12 mouse cellular contexts compared by ENCODE assay signal in the genomic region with DNA sequence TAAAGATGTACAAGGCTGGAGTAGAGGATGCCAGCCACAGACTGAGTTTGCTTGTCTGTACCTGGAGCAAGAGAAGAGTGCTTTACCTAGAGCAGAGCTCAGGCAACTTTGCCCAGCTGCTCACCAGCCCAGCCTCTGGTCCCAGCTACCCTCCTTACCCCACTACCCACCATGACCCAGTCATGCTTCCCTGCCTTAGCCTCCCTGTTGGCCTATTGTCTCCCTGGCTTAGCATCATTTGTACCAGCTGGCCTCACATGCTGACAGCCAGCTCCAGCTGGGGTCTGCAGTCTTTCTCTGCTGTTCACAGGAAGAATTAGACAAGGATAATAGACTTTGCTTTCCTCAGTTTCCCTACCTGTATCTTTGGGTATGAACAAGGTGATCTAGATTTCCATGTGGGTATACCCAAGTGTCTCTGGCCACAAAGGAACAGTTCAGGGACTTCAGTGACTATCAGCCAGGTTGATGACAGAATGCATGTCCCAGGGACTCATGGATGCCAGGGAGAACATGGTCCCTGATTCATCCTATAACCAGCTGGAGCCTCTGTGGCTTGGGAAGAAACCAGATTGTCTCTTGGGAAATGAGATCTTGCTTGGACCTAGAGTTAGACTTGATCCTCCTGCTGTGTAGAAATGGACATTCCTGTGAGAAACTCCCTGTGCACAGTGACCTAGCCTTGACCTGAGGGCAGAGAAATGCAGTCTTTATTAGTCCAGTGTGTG.
DNase-seq lines count a peak whose midpoint lies in the region; ATAC-seq and TF ChIP-seq lines count a peak whose summit lies in the region.
"Had no signal": no experiment of that assay in that cellular context is flagged by ENCODE, and none has a peak within 500 bp of the region (broad histone marks: within the 10 kb centered on the region; RNA-seq: fewer than 3 reads in every experiment).

No protein-coding gene starts in this region.

- no peak overlapping the region for H3K4me2 ChIP-seq in forebrain, embryonic 14.5 days (ENCODE audit: low read length)
- no peak overlapping the region for H3K4me2 ChIP-seq in forebrain, embryonic 16.5 days (ENCODE audit: low read length)
- H3K4me2 ChIP-seq in hindbrain, embryonic 12.5 days (replicated peaks) = no peak overlapping the region
- no peak overlapping the region for H3K4me2 ChIP-seq in midbrain, postnatal 0 days (ENCODE audit: low read depth, low read length, poor library complexity, severe bottlenecking)
- H3K4me2 ChIP-seq in kidney, embryonic 14.5 days (replicated peaks; ENCODE audit: low read depth, low read length) = no peak overlapping the region

- no peak overlapping the region for H3K4me3 ChIP-seq in forebrain, embryonic 14.5 days (ENCODE audit: low read depth, low read length)
- H3K4me3 ChIP-seq in forebrain, embryonic 16.5 days (replicated peaks; ENCODE audit: low read length) = no peak overlapping the region
- H3K4me3 ChIP-seq in embryonic facial prominence, embryonic 10.5 days = no peak overlapping the region
- H3K4me3 ChIP-seq in hindbrain, embryonic 12.5 days = no peak overlapping the region
- no peak overlapping the region for H3K4me3 ChIP-seq in midbrain, postnatal 0 days (ENCODE audit: low read depth, low read length)
- no peak overlapping the region for H3K4me3 ChIP-seq in kidney, embryonic 14.5 days (ENCODE audit: low read length)
- H3K4me3 ChIP-seq: erythroblast, embryonic 14.5 days had no signal

- peak overlapping the region; percentile 50 for H3K27ac ChIP-seq in forebrain, embryonic 14.5 days (ENCODE audit: low read depth, low read length)
- no peak overlapping the region; the same call in 1 of the 2 replicates for H3K27ac ChIP-seq in forebrain, embryonic 16.5 days (ENCODE audit: low read length)
- H3K27ac ChIP-seq in embryonic facial prominence, embryonic 10.5 days (replicated peaks) = peak overlapping the region; percentile 61; the same call in 1 of the 2 replicates
- peak overlapping the region; percentile 40; the same call in 1 of the 2 replicates for H3K27ac ChIP-seq in hindbrain, embryonic 12.5 days
- H3K27ac ChIP-seq in midbrain, postnatal 0 days (ENCODE audit: low read depth, low read length) = peak overlapping the region; percentile 27; the same call in 1 of the 2 replicates
- no peak overlapping the region for H3K27ac ChIP-seq in kidney, embryonic 14.5 days (ENCODE audit: low read depth, low read length)

- no peak for ATAC-seq in forebrain, embryonic 14.5 days
- no peak for ATAC-seq in forebrain, embryonic 16.5 days
- ATAC-seq in hindbrain, embryonic 12.5 days (ENCODE audit: low FRiP score) = no peak
- ATAC-seq in midbrain, postnatal 0 days (ENCODE audit: low FRiP score) = no peak
- no peak for ATAC-seq in kidney, embryonic 14.5 days (ENCODE audit: low FRiP score, low TSS enrichment)

- H3K36me3 ChIP-seq in forebrain, embryonic 14.5 days (ENCODE audit: control insufficient read depth, insufficient read depth, low read length) = no peaks in the 10 kb centered on the region
- no peaks in the 10 kb centered on the region for H3K36me3 ChIP-seq in forebrain, embryonic 16.5 days (ENCODE audit: control insufficient read depth, insufficient read depth)
- H3K36me3 ChIP-seq in embryonic facial prominence, embryonic 10.5 days (replicated peaks) = no peaks in the 10 kb centered on the region
- H3K36me3 ChIP-seq in hindbrain, embryonic 12.5 days = no peaks in the 10 kb centered on the region
- no peaks in the 10 kb centered on the region for H3K36me3 ChIP-seq in midbrain, postnatal 0 days (ENCODE audit: insufficient read depth, low read length)
- H3K36me3 ChIP-seq in kidney, embryonic 14.5 days (ENCODE audit: control insufficient read depth, insufficient read depth, low read length) = no peaks in the 10 kb centered on the region

- peaks cover 5% of the 10 kb centered on the region; the same call in 1 of the 2 replicates for H3K4me1 ChIP-seq in forebrain, embryonic 14.5 days (ENCODE audit: control insufficient read depth, insufficient read depth, low read length)
- peaks cover 3% of the 10 kb centered on the region; the same call in 1 of the 2 replicates for H3K4me1 ChIP-seq in forebrain, embryonic 16.5 days (replicated peaks; ENCODE audit: control insufficient read depth, insufficient read depth, low read length)
- H3K4me1 ChIP-seq in embryonic facial prominence, embryonic 10.5 days = peaks cover 36% of the 10 kb centered on the region
- H3K4me1 ChIP-seq in hindbrain, embryonic 12.5 days = peaks cover 18% of the 10 kb centered on the region
- H3K4me1 ChIP-seq in midbrain, postnatal 0 days (ENCODE audit: insufficient read depth, low read length) = peaks cover 3% of the 10 kb centered on the region; the same call in 1 of the 2 replicates
- no peaks in the 10 kb centered on the region for H3K4me1 ChIP-seq in kidney, embryonic 14.5 days (ENCODE audit: control insufficient read depth, insufficient read depth, low read length)

- H3K9me3 ChIP-seq in forebrain, embryonic 14.5 days (replicated peaks; ENCODE audit: control insufficient read depth, low read length) = no peaks in the 10 kb centered on the region
- no peaks in the 10 kb centered on the region for H3K9me3 ChIP-seq in forebrain, embryonic 16.5 days (ENCODE audit: control insufficient read depth, low read length)
- no peaks in the 10 kb centered on the region for H3K9me3 ChIP-seq in embryonic facial prominence, embryonic 10.5 days
- no peaks in the 10 kb centered on the region for H3K9me3 ChIP-seq in hindbrain, embryonic 12.5 days (replicated peaks)
- H3K9me3 ChIP-seq in midbrain, postnatal 0 days (ENCODE audit: low read length) = no peaks in the 10 kb centered on the region
- no peaks in the 10 kb centered on the region for H3K9me3 ChIP-seq in kidney, embryonic 14.5 days (ENCODE audit: control insufficient read depth, low read length)

- DNase-seq in forebrain, embryonic 14.5 days (ENCODE audit: low spot score) = no peak
- DNase-seq in embryonic facial prominence, embryonic 10.5 days (ENCODE audit: low spot score) = no peak
- no peak for DNase-seq in midbrain, postnatal 0 days (ENCODE audit: low spot score)
- no peak for DNase-seq in frontal cortex, postnatal 10 days (ENCODE audit: low spot score in 2 of 2)
- no peak for DNase-seq in right cerebral cortex, adult 18-20 months
- DNase-seq: adrenal gland, adult 2 months; kidney, postnatal 10 days; thymus, postnatal 14 days had no signal

- H3K9ac ChIP-seq in forebrain, embryonic 14.5 days (ENCODE audit: low read length) = no peak overlapping the region
- H3K9ac ChIP-seq in forebrain, embryonic 16.5 days (replicated peaks; ENCODE audit: low read depth, low read length) = no peak overlapping the region
- no peak overlapping the region for H3K9ac ChIP-seq in hindbrain, embryonic 12.5 days
- no peak overlapping the region for H3K9ac ChIP-seq in midbrain, postnatal 0 days (replicated peaks; ENCODE audit: low read length, poor library complexity, severe bottlenecking)
- no peak overlapping the region for H3K9ac ChIP-seq in kidney, embryonic 14.5 days (ENCODE audit: low read depth, low read length)

- H3K27me3 ChIP-seq in forebrain, embryonic 14.5 days (replicated peaks; ENCODE audit: control insufficient read depth, insufficient read depth, low read length) = no peaks in the 10 kb centered on the region
- no peaks in the 10 kb centered on the region for H3K27me3 ChIP-seq in forebrain, embryonic 16.5 days (replicated peaks; ENCODE audit: control insufficient read depth, insufficient read depth, low read length)
- no peaks in the 10 kb centered on the region for H3K27me3 ChIP-seq in embryonic facial prominence, embryonic 10.5 days (replicated peaks; ENCODE audit: low read depth, poor library complexity, severe bottlenecking)
- H3K27me3 ChIP-seq in hindbrain, embryonic 12.5 days = no peaks in the 10 kb centered on the region
- no peaks in the 10 kb centered on the region for H3K27me3 ChIP-seq in midbrain, postnatal 0 days (ENCODE audit: insufficient read depth, low read length)
- no peaks in the 10 kb centered on the region for H3K27me3 ChIP-seq in kidney, embryonic 14.5 days (ENCODE audit: control insufficient read depth, insufficient read depth, low read length)

- TF ChIP-seq CTCF in midbrain, postnatal 0 days (IDR thresholded peaks at IDR 0.05) = no peak

Comparison
In these comparisons a context has a peak if more than half of its experiments do, and no peak if none do; other contexts are left out.
1. H3K27ac ChIP-seq: peak in forebrain, embryonic 14.5 days (single experiment), embryonic facial prominence, embryonic 10.5 days (single experiment), hindbrain, embryonic 12.5 days (single experiment) and midbrain, postnatal 0 days (single experiment); none in forebrain, embryonic 16.5 days (single experiment) and kidney, embryonic 14.5 days (single experiment).